Mouse (Mus musculus) gastrocnemius, postnatal 10 days (tissue): ENCODE results near the gene Srarp. TPM values are rescaled to one million over a fixed set of nuclear protein-coding genes. Genes with fewer than 3 reads are reported as not detected.

ENCODE experiments used
- DNase-seq: peaks from one replicate; pipeline ENCODE4 v3.0.0; 2021; ENCODE audit warnings: mixed read lengths
- total RNA-seq, 2 experiments: library from RNA; stranded (reverse); gene quantifications; 2 replicates each; pipeline ENCODE4 v1.2.3; 2021

The Srarp gene
- total RNA-seq, 2 experiments from 2014 or later, result not detected

- no peak for DNase-seq
These were observed 46.3 kb downstream of the Srarp start for GRCm38 (mm10) chr4:141389366-141390150.

- no peak for DNase-seq
These were observed 48.0 kb downstream of the Srarp start for GRCm38 (mm10) chr4:141387933-141388332.

GRCm38 (mm10) chr4:141387093-141387784 is 48.7 kb downstream of the Srarp start:
- peak; percentile 80 for DNase-seq

- DNase-seq, result no peak
These were observed 49.8 kb downstream of the Srarp start for GRCm38 (mm10) chr4:141386150-141386549.

- peak; percentile 39 for DNase-seq
These were observed 50.6 kb downstream of the Srarp start for GRCm38 (mm10) chr4:141385275-141385674.

Other genes starting within 250 kb of the Srarp start
- gene Rsg1, start 222.1 kb downstream of the Srarp start, total RNA-seq, result under 1 TPM; 0.70 to 0.89 TPM
- gene Arhgef19, start 196.6 kb downstream of the Srarp start, total RNA-seq, result 1 to 10 TPM; 2.6 to 3.2 TPM
- 1 to 10 TPM; 3.9 to 5.9 TPM for gene Epha2, start 134.9 kb downstream of the Srarp start, total RNA-seq
- gene Fam131c, start 67.9 kb downstream of the Srarp start, total RNA-seq, result under 1 TPM in 1 of 2 experiments, not detected in 1; 0.16 TPM
- gene Clcnka, start 37.4 kb downstream of the Srarp start, total RNA-seq, result 1 to 10 TPM; 1.2 to 1.3 TPM
- gene Clcnkb, start 20.1 kb downstream of the Srarp start, total RNA-seq, result under 1 TPM; 0.09 to 0.45 TPM
- 100 to 1,000 TPM; 200 to 208 TPM for gene Hspb7, start 15.3 kb downstream of the Srarp start, total RNA-seq
- 10 to 100 TPM; 16.1 to 17.3 TPM for gene Zbtb17, start 8.5 kb upstream of the Srarp start, total RNA-seq
- gene Spen, start 102.5 kb upstream of the Srarp start, total RNA-seq, result 10 to 100 TPM; 23.4 to 30.9 TPM
- gene Fblim1, start 170.0 kb upstream of the Srarp start, total RNA-seq, result 1 to 10 TPM; 3.8 to 6.6 TPM
- gene Tmem82, start 182.5 kb upstream of the Srarp start, total RNA-seq, result 1 to 10 TPM; 1.7 to 2.2 TPM
- gene Slc25a34, start 187.7 kb upstream of the Srarp start, total RNA-seq, result 10 to 100 TPM; 10.5 to 12.8 TPM
- gene Plekhm2, start 228.8 kb upstream of the Srarp start, total RNA-seq, result 10 to 100 TPM; 26.8 to 29.3 TPM
- gene Rsc1a1, start 249.5 kb upstream of the Srarp start, total RNA-seq, result 1 to 10 TPM; 2.8 to 5.5 TPM